Mouse (Mus musculus): Measurements from ENCODE around the gene Gm45837. TPM values are rescaled to one million over a fixed set of nuclear protein-coding genes. Genes with fewer than 3 reads are reported as not detected.

Gm45837 gene
- polyA plus RNA-seq, 1 experiment from 2014 or later: 4.0 TPM

GRCm38 (mm10) chr7:101472598-101473558, 62.2 kb downstream of the Gm45837 start:
- no peak overlapping the region for H3K4me3 ChIP-seq (ENCODE audit: low read depth, low read length)
- no peaks in the 10 kb centered on the region for H3K4me1 ChIP-seq (ENCODE audit: control insufficient read depth, low read depth, low read length)
- no peaks in the 10 kb centered on the region for H3K27me3 ChIP-seq (ENCODE audit: control insufficient read depth, insufficient read depth, low read depth, low read length)
- no peak overlapping the region for H3K4me2 ChIP-seq (ENCODE audit: low read depth, low read length)
- H3K27ac ChIP-seq (ENCODE audit: low read length): no peak overlapping the region
- 37% methylated on average over 10 of the region's 10 CpGs for WGBS (ENCODE audit: insufficient replicate concordance)
- no peaks in the 10 kb centered on the region for H3K9me3 ChIP-seq (replicated peaks; ENCODE audit: control insufficient read depth, low read length)
- H3K9ac ChIP-seq (ENCODE audit: low read depth, low read length): no peak overlapping the region
- no peaks in the 10 kb centered on the region for H3K36me3 ChIP-seq (ENCODE audit: control insufficient read depth, insufficient read depth)
- ATAC-seq (ENCODE audit: low read depth): no peak

DNA sequence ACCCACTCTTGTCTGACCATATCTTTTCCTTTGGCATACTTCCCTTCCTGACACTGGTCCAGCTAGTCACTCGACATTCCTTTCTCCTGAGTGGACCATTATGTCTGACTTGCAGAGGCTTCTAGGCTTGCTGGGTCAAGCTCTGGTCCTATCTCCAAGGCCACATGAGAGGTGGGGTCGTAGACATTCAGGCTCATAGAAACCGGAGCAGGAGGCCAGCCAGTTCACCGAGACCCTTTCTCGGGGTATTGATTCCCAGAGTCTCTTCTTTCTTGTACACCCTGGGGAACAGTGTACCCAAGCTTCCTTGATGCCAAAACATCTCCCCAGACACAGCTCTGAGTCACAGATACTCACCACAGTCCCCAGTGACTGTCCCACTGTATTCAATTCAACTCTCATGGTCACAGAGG, 63.7 kb downstream of the Gm45837 start:
- H3K4me2 ChIP-seq (ENCODE audit: low read depth, low read length): no peak overlapping the region
- no peak overlapping the region for H3K4me3 ChIP-seq (ENCODE audit: low read depth, low read length)
- no peak for ATAC-seq (ENCODE audit: low read depth)
- no peaks in the 10 kb centered on the region for H3K36me3 ChIP-seq (ENCODE audit: control insufficient read depth, insufficient read depth)
- WGBS (ENCODE audit: insufficient replicate concordance): 54% methylated on average over 5 of the region's 5 CpGs
- H3K27me3 ChIP-seq (ENCODE audit: control insufficient read depth, insufficient read depth, low read depth, low read length): no peaks in the 10 kb centered on the region
- H3K9ac ChIP-seq (ENCODE audit: low read depth, low read length): no peak overlapping the region
- H3K27ac ChIP-seq (ENCODE audit: low read length): no peak overlapping the region
- no peaks in the 10 kb centered on the region for H3K9me3 ChIP-seq (replicated peaks; ENCODE audit: control insufficient read depth, low read length)
- H3K4me1 ChIP-seq (ENCODE audit: control insufficient read depth, low read depth, low read length): no peaks in the 10 kb centered on the region

DNA sequence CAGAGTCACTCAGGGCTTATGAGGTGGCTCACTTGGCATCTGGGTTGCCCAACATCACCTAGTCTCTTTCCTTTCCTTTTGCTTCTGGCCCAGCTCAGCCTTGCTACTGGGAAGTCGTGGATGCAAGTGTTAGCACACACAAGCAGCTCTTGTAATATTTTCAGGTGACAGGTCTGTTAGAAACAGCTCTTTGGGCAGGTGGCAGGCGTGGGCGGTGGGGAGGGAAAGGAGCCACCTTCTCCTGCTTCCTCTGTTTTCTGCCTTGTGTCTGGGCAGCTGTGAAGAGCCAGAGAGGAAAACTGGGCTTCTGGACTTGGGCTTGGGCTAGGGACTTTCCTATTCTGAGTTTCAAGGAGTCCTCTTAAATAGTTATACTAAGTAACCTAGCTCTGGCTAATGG, 65.3 kb downstream of the Gm45837 start:
- Histone ChIP-seq H3K4me3 (ENCODE audit: low read depth, low read length) (no peak overlapping the region), H3K9me3 (replicated peaks; ENCODE audit: control insufficient read depth, low read length) (no peaks in the 10 kb centered on the region), H3K27ac (ENCODE audit: low read length) (no peak overlapping the region), H3K9ac (ENCODE audit: low read depth, low read length) (no peak overlapping the region), H3K36me3 (ENCODE audit: control insufficient read depth, insufficient read depth) (no peaks in the 10 kb centered on the region), H3K27me3 (ENCODE audit: control insufficient read depth, insufficient read depth, low read depth, low read length) (no peaks in the 10 kb centered on the region), H3K4me2 (ENCODE audit: low read depth, low read length) (no peak overlapping the region), H3K4me1 (ENCODE audit: control insufficient read depth, low read depth, low read length) (no peaks in the 10 kb centered on the region)
- WGBS (ENCODE audit: insufficient replicate concordance): 52% methylated on average over 3 of the region's 3 CpGs
- ATAC-seq (ENCODE audit: low read depth): no peak

GRCm38 (mm10) chr7:101476493-101476892, 65.8 kb downstream of the Gm45837 start:
- H3K27me3 ChIP-seq (ENCODE audit: control insufficient read depth, insufficient read depth, low read depth, low read length): no peaks in the 10 kb centered on the region
- H3K9ac ChIP-seq (ENCODE audit: low read depth, low read length): no peak overlapping the region
- no peak for ATAC-seq (ENCODE audit: low read depth)
- H3K9me3 ChIP-seq (replicated peaks; ENCODE audit: control insufficient read depth, low read length): no peaks in the 10 kb centered on the region
- H3K27ac ChIP-seq (ENCODE audit: low read length): no peak overlapping the region
- no peaks in the 10 kb centered on the region for H3K4me1 ChIP-seq (ENCODE audit: control insufficient read depth, low read depth, low read length)
- no peak overlapping the region for H3K4me3 ChIP-seq (ENCODE audit: low read depth, low read length)
- 45% methylated on average over 4 of the region's 4 CpGs for WGBS (ENCODE audit: insufficient replicate concordance)
- no peaks in the 10 kb centered on the region for H3K36me3 ChIP-seq (ENCODE audit: control insufficient read depth, insufficient read depth)
- no peak overlapping the region for H3K4me2 ChIP-seq (ENCODE audit: low read depth, low read length)

DNA sequence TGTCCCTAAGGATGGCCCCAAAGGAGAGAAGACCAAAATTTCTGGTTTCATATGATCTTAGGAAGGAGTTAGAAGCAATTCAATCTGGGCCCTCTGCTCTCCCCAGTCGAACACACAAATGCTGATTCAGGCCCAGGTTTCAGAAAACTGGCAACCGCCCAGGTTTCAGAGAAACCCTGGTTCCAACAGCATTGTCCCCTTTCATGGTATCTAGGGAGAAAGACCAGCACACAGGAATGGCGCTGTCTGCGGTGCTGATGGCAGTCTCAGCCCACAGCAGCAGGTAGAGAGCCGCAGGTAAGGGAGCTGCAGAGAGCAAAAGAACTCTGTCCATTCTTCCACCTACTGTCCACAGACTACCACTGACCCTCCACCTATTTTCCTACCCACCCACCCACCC, 66.5 kb downstream of the Gm45837 start:
- 32% methylated on average over 5 of the region's 5 CpGs for WGBS (ENCODE audit: insufficient replicate concordance)

DNA sequence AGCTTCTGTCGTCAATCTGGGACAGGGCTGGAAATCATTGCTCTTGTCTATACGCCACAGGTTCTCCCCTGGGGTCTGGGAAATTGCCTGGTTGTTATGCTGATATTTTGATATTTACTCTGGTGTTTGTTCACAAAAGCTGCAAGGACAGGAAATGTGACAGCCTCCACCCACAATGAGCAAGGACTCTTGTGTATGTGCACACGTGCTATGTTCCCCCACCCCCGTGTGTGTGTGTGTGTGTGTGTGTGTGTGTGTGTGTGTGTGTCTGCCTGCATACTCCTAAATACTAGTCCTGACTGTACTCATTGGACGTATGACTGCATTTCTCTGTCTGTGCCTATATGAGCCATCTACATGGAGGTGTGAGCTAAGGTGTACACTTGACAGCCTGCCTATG, 67.4 kb downstream of the Gm45837 start:
- WGBS (ENCODE audit: insufficient replicate concordance): 53% methylated on average over 5 of the region's 5 CpGs
- no peak overlapping the region for H3K27ac ChIP-seq (ENCODE audit: low read length)
- H3K9me3 ChIP-seq (replicated peaks; ENCODE audit: control insufficient read depth, low read length): no peaks in the 10 kb centered on the region
- H3K36me3 ChIP-seq (ENCODE audit: control insufficient read depth, insufficient read depth): no peaks in the 10 kb centered on the region
- ATAC-seq (ENCODE audit: low read depth): no peak
- H3K4me1 ChIP-seq (ENCODE audit: control insufficient read depth, low read depth, low read length): no peaks in the 10 kb centered on the region
- H3K9ac ChIP-seq (ENCODE audit: low read depth, low read length): no peak overlapping the region
- H3K27me3 ChIP-seq (ENCODE audit: control insufficient read depth, insufficient read depth, low read depth, low read length): no peaks in the 10 kb centered on the region
- H3K4me3 ChIP-seq (ENCODE audit: low read depth, low read length): no peak overlapping the region
- no peak overlapping the region for H3K4me2 ChIP-seq (ENCODE audit: low read depth, low read length)

More for the DNA sequence above, 66.5 kb downstream of the Gm45837 start:
- H3K4me1 ChIP-seq (ENCODE audit: control insufficient read depth, low read depth, low read length): no peaks in the 10 kb centered on the region
- H3K9ac ChIP-seq (ENCODE audit: low read depth, low read length): no peak overlapping the region
- H3K27ac ChIP-seq (ENCODE audit: low read length): no peak overlapping the region
- no peaks in the 10 kb centered on the region for H3K9me3 ChIP-seq (replicated peaks; ENCODE audit: control insufficient read depth, low read length)
- no peak overlapping the region for H3K4me2 ChIP-seq (ENCODE audit: low read depth, low read length)
- no peaks in the 10 kb centered on the region for H3K27me3 ChIP-seq (ENCODE audit: control insufficient read depth, insufficient read depth, low read depth, low read length)
- H3K36me3 ChIP-seq (ENCODE audit: control insufficient read depth, insufficient read depth): no peaks in the 10 kb centered on the region
- ATAC-seq (ENCODE audit: low read depth): no peak
- no peak overlapping the region for H3K4me3 ChIP-seq (ENCODE audit: low read depth, low read length)

DNA sequence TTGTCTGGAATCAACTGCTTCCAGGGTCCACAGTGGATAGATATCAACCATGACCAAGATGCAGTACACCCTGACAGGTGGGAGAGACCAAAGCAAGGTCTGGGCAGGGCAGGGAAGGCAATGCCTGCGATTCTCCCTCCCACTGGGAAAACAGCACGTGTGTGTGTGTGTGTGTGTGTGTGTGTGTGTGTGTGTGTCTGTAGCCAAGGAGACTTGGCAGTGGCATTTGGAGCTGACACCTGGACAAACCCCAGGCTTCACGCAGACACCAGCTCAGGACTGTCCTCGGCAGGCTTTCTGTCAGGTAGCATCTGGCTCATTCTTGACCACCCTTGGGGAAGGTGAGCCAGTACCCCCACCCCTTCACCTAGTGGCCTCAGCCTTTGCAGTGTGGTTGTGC, 69.2 kb downstream of the Gm45837 start:
- no peak overlapping the region for H3K9ac ChIP-seq (ENCODE audit: low read depth, low read length)
- no peaks in the 10 kb centered on the region for H3K4me1 ChIP-seq (ENCODE audit: control insufficient read depth, low read depth, low read length)
- H3K27ac ChIP-seq (ENCODE audit: low read length): no peak overlapping the region
- no peaks in the 10 kb centered on the region for H3K9me3 ChIP-seq (replicated peaks; ENCODE audit: control insufficient read depth, low read length)
- no peaks in the 10 kb centered on the region for H3K27me3 ChIP-seq (ENCODE audit: control insufficient read depth, insufficient read depth, low read depth, low read length)
- ATAC-seq (ENCODE audit: low read depth): no peak
- 67% methylated on average over 4 of the region's 4 CpGs for WGBS (ENCODE audit: insufficient replicate concordance)
- no peaks in the 10 kb centered on the region for H3K36me3 ChIP-seq (ENCODE audit: control insufficient read depth, insufficient read depth)
- H3K4me2 ChIP-seq (ENCODE audit: low read depth, low read length): no peak overlapping the region
- no peak overlapping the region for H3K4me3 ChIP-seq (ENCODE audit: low read depth, low read length)

DNA sequence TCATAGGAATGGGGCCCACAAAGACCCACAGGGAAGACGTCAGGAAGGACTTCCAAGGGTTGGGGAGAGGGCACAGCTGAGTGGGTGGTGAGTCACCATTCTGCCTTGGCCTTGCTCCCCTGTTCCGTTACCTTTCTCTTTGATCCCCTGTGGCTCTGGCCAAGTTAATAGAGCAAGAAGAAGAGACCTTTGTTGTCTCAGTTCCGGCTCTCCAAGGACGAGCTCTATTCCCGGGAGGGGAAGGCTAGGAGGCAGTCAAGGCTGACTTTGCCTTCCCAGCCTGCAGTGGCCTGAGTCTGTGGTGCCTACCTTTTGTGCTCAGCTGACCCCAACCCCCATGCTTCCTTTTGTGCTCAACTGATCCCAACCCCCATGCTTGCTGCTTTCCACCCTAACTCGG, 70.0 kb downstream of the Gm45837 start:
- no peaks in the 10 kb centered on the region for H3K27me3 ChIP-seq (ENCODE audit: control insufficient read depth, insufficient read depth, low read depth, low read length)
- no peaks in the 10 kb centered on the region for H3K36me3 ChIP-seq (ENCODE audit: control insufficient read depth, insufficient read depth)
- ATAC-seq (ENCODE audit: low read depth): no peak
- no peaks in the 10 kb centered on the region for H3K9me3 ChIP-seq (replicated peaks; ENCODE audit: control insufficient read depth, low read length)
- no peak overlapping the region for H3K27ac ChIP-seq (ENCODE audit: low read length)
- no peak overlapping the region for H3K4me2 ChIP-seq (ENCODE audit: low read depth, low read length)
- no peaks in the 10 kb centered on the region for H3K4me1 ChIP-seq (ENCODE audit: control insufficient read depth, low read depth, low read length)
- no peak overlapping the region for H3K9ac ChIP-seq (ENCODE audit: low read depth, low read length)
- WGBS (ENCODE audit: insufficient replicate concordance): 57% methylated on average over 6 of the region's 6 CpGs
- no peak overlapping the region for H3K4me3 ChIP-seq (ENCODE audit: low read depth, low read length)

- Histone ChIP-seq H3K4me3 (ENCODE audit: low read depth, low read length) (no peak overlapping the region), H3K27ac (ENCODE audit: low read length) (no peak overlapping the region), H3K9ac (ENCODE audit: low read depth, low read length) (no peak overlapping the region), H3K4me2 (ENCODE audit: low read depth, low read length) (no peak overlapping the region), H3K27me3 (ENCODE audit: control insufficient read depth, insufficient read depth, low read depth, low read length) (no peaks in the 10 kb centered on the region), H3K9me3 (replicated peaks; ENCODE audit: control insufficient read depth, low read length) (no peaks in the 10 kb centered on the region), H3K36me3 (ENCODE audit: control insufficient read depth, insufficient read depth) (no peaks in the 10 kb centered on the region), H3K4me1 (ENCODE audit: control insufficient read depth, low read depth, low read length) (no peaks in the 10 kb centered on the region)
- 41% methylated on average over 8 of the region's 8 CpGs for WGBS (ENCODE audit: insufficient replicate concordance)
- 0 out of 2 replicates have a peak, but pooled peaks have one; percentile 5 for ATAC-seq (ENCODE audit: low read depth)
Observed at GRCm38 (mm10) chr7:101481872-101482498, 71.3 kb downstream of the Gm45837 start.
